Mouse (Mus musculus) mouse embryonic stem cell (cell line): Measurements from ENCODE around the gene Dupd1.
"Not testable (repeated sequence)": the region's sequence is repeated elsewhere in the genome, so short reads cannot be mapped to it uniquely, and the experiment has no call there.

Source experiments
- in situ Hi-C, 2 experiments: fragments of 300-500 bp; cut with MboI; formaldehyde crosslinking; loops; 1 replicate in 1 of 2; 3 replicates in 1 of 2; pipeline ENCODE4 v1.14.3; 2019 to 2020; ENCODE audit warnings: low sequenced_read_pairs in 2 of 2, low pct_unique_long_range_greater_than_20kb in 1 of 2, mixed read lengths in 1 of 2; ENCODE audit not compliant: unreplicated experiment in 1 of 2

The Dupd1 gene

GRCm38 (mm10) chr14:21685411-21686146 lies 28.8 kb downstream of the Dupd1 start:
- in situ Hi-C loops, result no loop called here

GRCm38 (mm10) chr14:21683834-21684233 lies 30.5 kb downstream of the Dupd1 start:
- in situ Hi-C loops, result no loop called here

GRCm38 (mm10) chr14:21682681-21683129 lies 31.7 kb downstream of the Dupd1 start:
- in situ Hi-C loops, result no loop called here

GRCm38 (mm10) chr14:21679631-21680201 lies 34.7 kb downstream of the Dupd1 start:
- in situ Hi-C loops, result no loop called here

- in situ Hi-C loops, result no loop called here
Observed at GRCm38 (mm10) chr14:21678509-21679285, 35.7 kb downstream of the Dupd1 start.

- in situ Hi-C loops, result no loop called here
Observed at GRCm38 (mm10) chr14:21676223-21676622, 38.2 kb downstream of the Dupd1 start.

GRCm38 (mm10) chr14:21674471-21674870 lies 39.9 kb downstream of the Dupd1 start:
- in situ Hi-C loops, result no loop called here

GRCm38 (mm10) chr14:21673100-21673499 lies 41.3 kb downstream of the Dupd1 start:
- in situ Hi-C loops, result no loop called here

GRCm38 (mm10) chr14:21670422-21671006 lies 43.9 kb downstream of the Dupd1 start:
- in situ Hi-C loops, result not testable (repeated sequence)

GRCm38 (mm10) chr14:21669633-21670421 lies 44.5 kb downstream of the Dupd1 start:
- in situ Hi-C loops, result no loop called here

GRCm38 (mm10) chr14:21669218-21669617 lies 45.2 kb downstream of the Dupd1 start:
- in situ Hi-C loops, result no loop called here

- in situ Hi-C loops, result no loop called here
Observed at GRCm38 (mm10) chr14:21662465-21663142, 51.8 kb downstream of the Dupd1 start.

GRCm38 (mm10) chr14:21659652-21660051 lies 54.7 kb downstream of the Dupd1 start:
- in situ Hi-C loops, result no loop called here

GRCm38 (mm10) chr14:21659155-21659554 lies 55.2 kb downstream of the Dupd1 start:
- in situ Hi-C loops, result no loop called here

- in situ Hi-C loops, result no loop called here
Observed at GRCm38 (mm10) chr14:21653813-21654212, 60.6 kb downstream of the Dupd1 start.

- in situ Hi-C loops, result no loop called here
Observed at GRCm38 (mm10) chr14:21640806-21641435, 73.5 kb downstream of the Dupd1 start.

GRCm38 (mm10) chr14:21636548-21636947 lies 77.8 kb downstream of the Dupd1 start:
- in situ Hi-C loops, result no loop called here
